Mouse (Mus musculus) embryonic fibroblast, embryonic 13.5 days (primary cell): ENCODE data around the gene Fam219b.

Experiments
- CTCF ChIP-seq: IDR thresholded peaks from 2 replicates; pipeline ENCODE4 v1.5.1; 2011; ENCODE audit warnings: mild to moderate bottlenecking, control low read depth, low read length, moderate library complexity, borderline replicate concordance; ENCODE audit not compliant: insufficient read depth
- POLR2A ChIP-seq: IDR thresholded peaks from 2 replicates; pipeline ENCODE4 v1.6.1; 2011; ENCODE audit warnings: low read depth, mild to moderate bottlenecking, control low read depth, low read length, moderate library complexity

DNA sequence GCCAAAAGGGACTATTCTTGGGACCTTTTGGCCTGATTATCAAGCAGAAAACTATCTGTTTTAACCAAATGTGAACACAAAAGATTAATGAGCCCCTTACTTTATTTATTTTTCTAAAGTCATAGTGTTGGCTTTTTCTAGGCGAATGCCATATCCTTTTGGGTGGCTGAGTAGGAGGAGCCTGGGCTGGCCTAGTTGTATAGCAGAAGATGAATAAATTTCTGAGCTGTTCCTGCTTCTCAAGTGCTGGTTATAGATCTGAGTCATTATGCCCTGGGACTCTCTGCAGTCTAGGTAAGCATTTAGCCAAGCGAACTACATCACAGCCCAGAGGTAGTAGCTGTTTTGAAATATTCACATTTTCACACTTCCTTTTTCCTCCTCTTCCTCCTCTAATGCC is 11.8 kb upstream of the Fam219b start:
- TF ChIP-seq CTCF (no peak), POLR2A (no peak)
